Mouse (Mus musculus) v-Abl transformed pro-B cells (cell line): ENCODE results near the gene Krt87.

Experiments used
- in situ Hi-C, 2 experiments: fragments of 400-800 bp; cut with MboI; formaldehyde crosslinking; loops; one replicate each; pipeline ENCODE4 v1.15.1; 2025; ENCODE audit not compliant: unreplicated experiment in 2 of 2

The Krt87 gene

DNA sequence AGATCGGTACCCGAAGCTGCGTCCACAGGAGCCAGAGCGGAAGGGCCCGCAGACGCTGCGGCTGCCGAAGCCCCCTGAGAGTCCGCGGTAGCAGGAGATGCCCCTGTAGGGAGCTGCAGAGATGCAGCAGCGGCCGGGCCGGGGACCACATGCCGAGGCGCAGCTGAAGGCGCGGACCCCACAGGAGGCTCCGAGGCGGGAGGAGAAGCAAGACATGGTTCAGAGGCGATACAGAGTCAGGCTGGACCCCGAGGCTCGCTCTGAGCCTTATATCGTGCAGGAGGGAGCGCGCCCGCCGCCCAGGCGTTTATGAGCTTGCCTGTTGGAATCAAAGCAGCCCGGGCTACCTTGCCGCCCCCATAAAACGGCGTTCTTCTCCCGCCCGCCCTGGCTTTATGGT lies at the start of gene Krt87:
TSS of gene Krt87 (minus strand) at position 250 of the 400 bp plus-strand sequence.
- in situ Hi-C loops: no loop called here

DNA sequence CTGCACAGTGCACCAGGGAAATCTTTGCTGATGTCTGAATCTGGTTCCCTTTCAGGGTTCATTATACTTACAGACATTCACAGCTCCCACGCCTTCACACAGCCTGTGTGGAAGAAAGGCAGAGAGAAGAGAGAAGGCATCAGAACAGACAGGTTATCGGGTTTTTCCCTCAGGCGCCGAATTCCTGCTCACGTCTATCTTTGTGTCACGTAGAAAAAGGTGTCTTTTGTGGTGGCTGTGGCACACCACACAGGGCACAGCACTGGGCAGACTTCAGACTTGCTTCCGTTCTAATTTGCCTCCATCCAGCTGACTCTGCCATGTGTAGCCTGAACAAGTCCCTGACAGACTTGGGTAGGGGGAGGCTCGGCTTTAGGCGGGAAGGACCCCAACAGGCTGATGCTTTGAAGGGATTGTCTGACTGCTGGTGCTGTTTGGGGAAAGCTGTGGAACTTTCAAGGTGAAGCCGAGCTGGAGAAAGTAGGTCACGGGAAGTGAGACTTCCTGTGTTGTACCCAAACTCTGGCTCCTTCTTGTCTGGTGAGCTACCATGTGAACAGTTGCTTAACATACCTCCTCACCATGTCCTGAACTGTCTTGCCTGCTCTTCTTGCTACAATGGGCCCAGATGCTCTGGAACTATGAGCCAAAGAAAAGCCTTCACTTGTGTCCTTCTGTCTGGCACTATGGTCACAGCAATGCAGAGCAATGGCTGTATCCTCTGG lies 47.5 kb upstream of the Krt87 start:
- in situ Hi-C loops: no loop called here

DNA sequence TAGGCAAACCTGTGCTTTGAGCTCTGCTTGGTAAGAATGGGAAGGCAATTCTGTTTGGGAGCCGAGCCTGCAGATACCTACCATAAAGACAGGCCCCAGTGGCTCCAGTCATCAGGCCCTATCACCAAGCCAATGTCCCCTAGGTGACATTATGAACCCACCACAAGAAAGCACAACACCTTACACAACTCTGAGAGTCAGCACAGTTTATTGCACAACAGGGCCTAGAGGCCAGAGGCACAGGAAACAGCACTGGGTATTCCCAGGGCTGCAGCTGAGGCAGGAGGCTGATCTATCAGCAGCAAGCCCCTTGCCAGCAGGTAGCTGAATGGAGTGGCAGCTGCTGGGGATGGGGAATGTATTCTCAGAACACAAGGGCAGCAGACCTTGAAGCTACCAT lies 46.3 kb upstream of the Krt87 start:
- in situ Hi-C loops: no loop called here

DNA sequence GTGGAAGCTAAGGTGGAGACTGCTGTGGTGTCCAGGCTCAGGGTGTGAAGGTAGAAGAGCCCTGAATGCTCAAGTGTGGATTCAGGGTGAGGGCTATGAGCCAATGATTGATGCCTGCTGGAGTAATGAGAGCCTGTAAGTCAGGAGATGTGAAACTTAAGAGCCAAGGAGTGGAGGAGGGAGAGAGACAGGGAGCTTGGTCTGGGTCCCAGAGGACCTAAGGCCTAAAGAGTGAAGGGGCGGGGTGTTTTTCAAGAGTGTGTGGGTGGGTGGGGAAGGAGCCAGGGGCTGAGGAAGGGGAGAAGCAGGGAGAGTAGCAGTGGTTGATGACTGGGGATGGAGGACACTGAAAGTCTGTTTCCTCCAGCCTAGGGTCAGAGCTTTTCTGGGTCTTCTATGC lies 45.0 kb upstream of the Krt87 start:
- in situ Hi-C loops: no loop called here

DNA sequence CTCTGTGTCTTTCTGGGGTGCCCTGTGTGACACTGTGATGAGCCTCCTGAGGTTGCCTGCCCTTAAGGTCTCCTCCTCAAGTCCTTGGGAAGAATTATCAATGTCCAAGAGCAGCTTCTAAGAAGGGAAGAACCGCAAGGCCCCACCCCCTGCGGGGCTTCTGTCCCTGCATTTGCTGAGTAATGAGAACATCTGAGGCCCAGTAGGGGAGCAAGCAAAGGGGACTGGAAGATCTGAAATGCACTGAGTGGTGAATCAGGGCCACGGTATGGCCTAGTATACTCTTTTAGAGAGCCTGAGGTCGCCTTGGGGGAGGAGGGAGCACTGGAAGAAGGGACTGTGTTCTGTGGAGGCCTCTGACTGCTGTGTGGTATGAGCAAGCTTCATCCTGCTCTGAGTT lies 43.5 kb upstream of the Krt87 start:
- in situ Hi-C loops: no loop called here

DNA sequence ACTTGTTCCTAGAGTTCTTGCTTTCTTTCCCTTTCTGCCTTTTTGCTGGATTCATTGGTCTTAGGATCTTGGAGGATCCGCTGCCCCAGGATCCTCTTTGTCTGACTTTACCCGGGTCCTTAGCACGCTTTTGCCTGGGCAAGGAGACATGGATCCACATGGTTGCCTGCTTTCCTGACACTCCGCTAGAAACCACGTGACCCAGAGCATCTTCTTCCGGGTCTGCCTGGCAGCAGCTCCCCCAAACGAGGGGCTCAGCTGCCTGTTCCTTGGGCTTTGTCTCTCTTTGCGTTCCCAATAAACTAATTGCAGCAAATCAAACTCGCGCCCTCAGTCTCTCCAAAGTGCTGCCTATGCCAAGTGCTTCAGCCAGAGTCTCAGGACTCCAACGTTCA lies 41.1 kb upstream of the Krt87 start:
- in situ Hi-C loops: no loop called here

DNA sequence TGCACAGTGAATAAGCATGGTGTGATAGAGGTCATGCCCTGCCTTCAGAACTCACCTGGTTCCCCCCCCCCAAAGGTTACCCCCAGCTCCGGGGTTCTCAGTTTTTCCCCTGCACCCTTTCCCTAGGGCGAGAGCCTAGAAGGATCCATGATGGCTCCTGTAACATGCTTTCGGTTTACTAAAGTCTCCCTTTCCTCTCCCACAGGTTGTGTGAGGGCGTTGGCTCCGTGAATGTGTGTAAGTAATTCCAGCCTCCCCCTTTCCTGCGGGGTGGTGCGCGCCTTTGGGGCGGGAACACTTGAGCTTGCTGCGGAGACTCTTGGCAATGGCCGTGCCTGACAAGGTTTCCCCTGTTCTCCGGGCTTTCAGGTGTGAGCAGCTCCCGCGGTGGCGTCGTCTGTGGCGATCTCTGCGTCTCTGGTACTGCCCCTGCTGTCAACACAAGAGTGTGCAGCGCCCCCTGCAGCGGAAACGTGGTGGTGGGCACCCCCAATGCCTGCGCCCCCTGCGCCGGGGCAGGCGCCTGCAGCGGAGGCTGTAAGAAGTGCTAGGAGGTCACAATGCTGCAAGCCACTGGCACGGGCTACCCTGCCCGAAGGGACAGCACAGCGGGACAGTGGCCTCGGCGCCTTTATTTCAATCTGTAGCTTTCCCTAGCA lies 40.5 kb upstream of the Krt87 start:
- in situ Hi-C loops: no loop called here

DNA sequence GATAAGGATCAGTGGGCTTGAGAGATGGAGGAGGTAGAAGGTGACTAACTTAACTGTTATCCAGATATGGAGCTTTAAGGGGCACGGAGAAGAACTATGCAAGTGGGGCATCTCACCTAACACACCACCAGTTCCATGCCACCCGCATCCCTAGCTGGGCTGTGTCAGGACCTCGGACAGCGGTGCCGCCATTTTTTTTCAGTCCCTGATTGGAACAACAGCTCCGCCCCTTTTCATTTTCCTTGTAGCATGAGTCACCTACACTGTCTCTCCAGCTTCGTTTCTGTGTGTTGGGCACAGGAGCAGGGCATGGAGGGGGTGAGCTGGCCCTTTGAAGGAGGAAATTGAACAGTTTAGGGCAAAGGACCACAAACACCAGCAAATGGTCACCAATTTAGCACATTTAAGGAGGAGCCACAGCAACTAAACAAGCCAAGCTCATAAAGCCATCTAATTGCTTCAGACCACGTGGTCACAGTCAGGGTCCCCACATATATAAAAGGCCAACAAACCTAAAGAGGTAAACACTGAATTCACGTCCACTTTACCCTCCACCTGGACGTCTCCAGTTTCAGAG lies 34.4 kb upstream of the Krt87 start, which contains the start of gene Krt86:
TSS of gene Krt86 (plus strand) at position 527 of the 577 bp plus-strand sequence.
- in situ Hi-C loops: no loop called here

DNA sequence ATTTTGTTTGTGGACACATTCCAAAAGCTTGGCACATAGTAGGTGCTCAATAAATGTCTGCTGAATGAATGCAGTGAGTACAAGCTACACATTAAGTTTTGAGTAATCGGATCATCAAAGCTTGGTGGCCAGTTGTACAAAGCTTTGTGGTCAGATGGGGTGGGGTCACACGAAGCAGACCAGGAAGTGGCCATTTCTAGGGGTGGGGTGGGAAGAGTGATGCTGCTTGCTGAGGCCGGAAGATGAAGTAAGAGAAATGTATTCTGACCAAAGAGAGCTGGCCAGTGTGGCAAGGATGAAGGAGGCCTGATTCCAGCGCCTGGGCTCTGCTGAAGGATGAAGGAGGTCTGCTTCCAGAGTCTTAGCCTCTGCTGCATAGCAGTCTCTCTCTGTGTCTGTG lies 30.5 kb upstream of the Krt87 start:
- in situ Hi-C loops: no loop called here

DNA sequence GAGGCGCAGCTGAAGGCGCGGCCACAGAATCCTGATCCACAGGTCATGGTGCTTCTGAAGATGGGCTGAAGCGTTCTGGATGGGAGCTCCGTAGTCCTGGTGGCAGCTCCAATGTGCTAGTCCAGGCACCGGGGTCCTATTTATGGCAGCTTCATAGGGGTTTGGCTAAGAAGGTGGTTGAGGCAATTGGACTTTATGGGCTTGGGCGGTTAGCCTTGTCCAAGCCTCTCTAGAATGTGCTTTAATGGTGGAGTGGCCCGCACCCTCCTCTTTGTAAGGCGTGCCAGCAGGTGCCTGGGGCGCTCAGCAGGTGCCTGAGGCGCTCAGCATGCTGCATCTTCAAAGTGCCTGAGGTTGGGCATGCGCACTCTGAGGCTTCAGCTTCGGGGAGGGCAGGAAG lies 25.0 kb upstream of the Krt87 start, which contains the start of gene Krt81:
TSS of gene Krt81 (minus strand) at position 101 of the 400 bp plus-strand sequence.
- in situ Hi-C loops: no loop called here

DNA sequence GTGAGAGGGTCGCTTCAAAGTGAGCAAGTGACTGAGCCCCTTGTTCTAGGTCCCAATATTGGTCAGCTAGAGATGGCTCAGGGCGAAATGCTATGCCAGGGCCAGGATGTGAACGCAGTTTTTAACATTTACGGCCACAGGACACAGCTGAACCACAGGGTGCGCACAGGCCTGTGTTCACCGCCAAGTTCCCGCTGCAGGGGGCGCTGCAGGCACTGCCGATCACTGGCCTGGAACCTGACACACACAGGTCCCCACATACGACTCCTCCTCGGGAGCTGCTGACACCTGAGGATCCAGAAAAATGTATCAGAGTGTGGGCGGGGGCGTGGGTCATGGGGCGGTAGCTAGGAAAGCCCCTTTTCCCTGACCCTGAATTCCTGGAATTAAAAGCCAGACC lies 20.7 kb upstream of the Krt87 start:
- in situ Hi-C loops: no loop called here

DNA sequence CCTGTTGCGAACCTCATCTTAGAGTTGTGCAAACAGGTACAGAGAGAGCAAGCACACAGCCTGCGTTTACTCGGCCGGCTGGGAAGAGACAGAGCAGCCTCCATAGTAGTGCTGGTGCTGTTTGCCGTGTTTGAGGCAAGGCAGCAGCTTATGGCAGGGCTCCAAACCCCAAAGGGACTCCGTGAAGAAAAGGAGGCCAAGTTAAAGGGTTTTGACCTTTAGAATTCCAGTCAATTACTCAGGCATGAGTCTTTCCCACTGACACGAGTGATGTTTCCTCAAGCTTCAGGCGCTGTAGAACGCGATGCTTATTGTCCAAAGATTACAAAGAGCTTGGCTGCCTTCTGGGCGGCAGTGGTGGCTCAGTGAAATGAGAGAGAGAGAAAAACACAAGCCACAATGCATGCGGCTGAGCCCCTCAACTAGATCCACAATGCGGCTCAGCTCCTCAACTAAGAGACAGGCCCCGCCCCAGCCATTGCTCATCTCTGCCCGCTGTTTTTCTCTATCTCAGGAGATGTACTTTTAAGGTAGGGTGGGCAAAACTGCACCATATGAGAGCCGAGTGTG lies 19.8 kb upstream of the Krt87 start:
- in situ Hi-C loops: no loop called here

DNA sequence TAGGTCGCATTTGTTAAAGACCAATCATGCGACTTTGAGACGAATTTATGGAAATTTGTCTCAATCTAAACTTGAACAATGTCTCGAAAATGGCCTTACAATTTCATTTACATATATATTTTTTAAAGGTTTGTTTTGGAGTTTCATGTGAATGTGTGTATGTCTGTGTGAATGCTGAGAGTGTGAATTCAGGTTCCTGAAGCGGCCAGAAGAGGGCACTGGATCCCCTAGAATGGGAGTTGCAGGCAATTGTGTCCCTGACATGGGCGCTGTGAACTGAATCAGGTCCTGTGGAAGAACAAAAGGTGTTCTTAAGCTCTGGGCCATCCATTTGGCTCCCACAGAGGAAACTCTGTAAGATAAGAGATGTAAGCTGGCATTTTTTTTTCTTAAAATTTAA lies 17.3 kb upstream of the Krt87 start:
- in situ Hi-C loops: no loop called here

DNA sequence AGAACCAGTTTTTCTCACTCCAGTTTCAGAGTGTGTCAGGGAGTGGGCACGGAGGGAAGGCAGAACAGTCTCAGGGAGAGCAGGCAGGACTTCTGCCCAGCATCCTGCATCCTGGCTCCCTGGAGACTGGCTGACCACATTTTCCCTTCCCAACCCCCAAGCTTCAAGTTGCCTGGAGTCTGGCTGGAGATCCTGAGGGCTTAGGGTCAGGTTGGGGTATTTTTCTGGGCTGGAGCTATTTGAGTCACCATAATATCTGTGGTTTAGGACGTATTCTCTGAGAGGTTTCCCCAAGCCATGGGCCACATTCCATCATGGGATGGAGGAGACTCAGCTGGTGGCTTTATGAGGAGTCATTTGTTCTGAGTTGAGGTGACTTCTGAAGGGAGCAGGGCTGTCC lies 16.7 kb upstream of the Krt87 start:
- in situ Hi-C loops: no loop called here

DNA sequence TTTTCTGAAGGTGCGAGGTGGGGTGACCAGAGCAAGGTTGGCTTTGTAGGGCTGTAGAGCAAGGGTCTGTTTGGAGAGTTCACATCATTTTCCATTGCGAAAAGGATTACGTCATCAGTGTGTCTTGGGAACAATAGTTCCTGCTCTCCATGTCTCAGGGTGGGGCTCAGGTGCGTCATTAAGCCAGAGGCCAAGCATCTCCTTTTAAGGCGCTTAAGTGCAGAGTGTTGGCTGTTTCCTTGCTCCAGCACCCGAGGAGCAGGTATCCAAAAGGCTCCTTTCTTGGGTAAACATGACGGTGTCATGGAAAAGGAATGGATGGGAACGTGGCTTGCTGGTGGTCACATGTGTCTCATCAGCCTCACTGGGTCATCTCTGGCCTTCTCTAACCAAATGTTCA lies 16.2 kb upstream of the Krt87 start:
- in situ Hi-C loops: no loop called here

DNA sequence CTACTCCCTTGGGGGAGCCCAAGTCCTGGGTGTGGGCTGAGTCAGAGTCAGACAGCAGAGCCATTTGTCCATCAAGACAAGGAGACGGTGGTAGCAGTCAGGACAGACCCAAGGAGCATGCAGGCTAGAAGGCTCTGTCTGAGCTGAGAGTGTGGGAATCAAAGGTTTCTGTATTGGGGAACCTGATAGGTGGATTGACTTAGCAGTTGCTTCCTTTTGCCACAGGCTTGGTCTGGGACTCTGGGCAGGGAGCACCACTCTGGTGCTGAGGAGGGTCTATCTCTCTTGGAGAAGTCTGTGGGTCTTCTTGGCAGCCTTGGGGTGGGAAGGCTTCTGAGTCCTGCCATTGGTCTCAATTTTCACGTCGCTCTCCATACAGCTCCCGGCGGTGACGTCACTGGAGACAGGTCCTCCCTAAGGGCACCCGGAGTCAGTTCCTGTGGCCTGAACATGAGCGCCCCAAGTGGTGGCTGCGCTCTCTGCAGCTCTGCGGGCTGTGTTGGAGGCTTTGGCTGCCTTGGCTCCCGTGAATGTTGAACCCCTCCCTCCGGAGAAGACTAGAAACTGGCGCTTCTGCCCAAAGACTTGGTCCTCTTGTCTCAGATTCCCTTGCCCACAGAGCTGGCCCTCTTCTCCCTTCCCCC lies 14.6 kb upstream of the Krt87 start:
- in situ Hi-C loops: no loop called here

DNA sequence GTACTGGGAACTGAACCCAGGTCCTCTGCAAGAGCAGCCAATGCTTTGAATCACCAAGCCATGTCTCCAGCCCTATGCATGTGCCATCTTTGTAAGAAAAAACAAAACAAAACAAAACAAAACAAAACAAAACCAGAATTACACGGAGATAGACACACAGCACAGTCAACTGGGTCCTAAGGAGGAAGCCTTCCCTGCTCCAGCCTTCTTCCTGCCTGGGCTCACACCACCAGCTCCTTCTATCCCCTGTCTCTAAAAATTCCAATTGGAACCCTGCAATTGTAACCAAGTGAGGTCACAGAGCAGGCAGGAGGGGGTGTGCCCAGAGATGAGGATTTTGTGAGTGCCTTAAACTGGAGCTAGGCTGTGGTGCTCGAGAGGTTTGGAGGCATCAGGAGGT lies 8.8 kb upstream of the Krt87 start, which contains the start of gene Krt88:
TSS of gene Krt88 (plus strand) at position 301 of the 400 bp plus-strand sequence.
- in situ Hi-C loops: no loop called here

DNA sequence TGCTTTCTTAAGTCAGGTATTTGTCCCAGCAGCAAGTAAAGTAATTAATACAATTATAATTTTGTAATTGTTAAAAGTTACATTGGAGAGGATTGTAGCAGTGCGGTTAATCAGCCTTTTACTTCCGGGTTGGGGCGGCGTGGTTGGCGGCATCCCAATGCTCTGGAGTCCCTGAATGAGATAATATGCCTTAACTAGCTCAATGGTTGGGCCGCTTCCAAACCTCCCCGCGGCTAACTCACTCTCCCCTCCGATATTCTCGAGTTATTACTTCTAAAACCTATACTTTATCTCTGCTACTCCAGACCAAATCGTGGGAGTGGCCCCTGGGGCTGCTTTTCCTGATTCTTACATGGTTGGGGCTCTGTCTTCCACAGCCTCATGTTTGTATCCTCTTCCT lies 8.0 kb upstream of the Krt87 start:
- in situ Hi-C loops: no loop called here

DNA sequence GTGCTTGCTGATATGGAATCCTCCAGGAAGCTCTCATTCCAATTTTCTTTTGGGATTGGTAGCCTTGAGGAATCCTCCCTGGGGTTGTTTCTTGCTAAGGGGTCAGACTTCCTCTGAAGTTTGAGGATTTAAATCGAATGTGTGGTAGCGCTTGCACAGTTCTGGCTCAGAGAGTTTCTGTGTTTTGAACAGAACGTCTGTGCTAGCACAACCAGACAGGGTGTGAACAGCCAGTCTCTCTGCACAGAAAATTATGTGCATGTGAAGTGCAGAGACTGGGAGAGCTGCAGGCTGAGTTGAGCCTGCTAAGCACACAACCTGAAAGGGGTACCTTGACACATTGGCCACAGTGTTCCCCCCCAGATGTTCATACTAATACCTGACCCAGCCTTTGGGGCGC lies 2.2 kb upstream of the Krt87 start:
- in situ Hi-C loops: no loop called here

DNA sequence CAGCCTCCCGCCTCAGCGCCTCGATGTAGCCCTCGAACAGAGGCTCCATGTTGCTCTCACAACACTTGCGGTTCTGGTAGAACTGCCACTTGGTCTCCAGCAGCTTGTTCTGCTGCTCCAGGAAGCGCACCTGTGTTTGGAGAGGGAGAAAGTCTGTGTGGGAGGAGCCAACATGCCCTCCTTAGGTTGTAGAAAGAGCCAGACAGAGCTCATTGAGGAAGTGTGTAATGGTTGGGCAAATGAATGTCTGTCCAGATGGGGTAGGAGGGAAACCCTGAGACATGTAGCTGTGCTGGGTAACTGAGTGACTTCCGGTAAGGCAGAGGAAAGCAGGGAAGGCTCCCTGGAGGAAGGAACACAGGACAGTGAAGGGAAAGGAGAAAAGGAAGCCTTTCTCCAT lies 2.0 kb downstream of the Krt87 start:
- in situ Hi-C loops: no loop called here

DNA sequence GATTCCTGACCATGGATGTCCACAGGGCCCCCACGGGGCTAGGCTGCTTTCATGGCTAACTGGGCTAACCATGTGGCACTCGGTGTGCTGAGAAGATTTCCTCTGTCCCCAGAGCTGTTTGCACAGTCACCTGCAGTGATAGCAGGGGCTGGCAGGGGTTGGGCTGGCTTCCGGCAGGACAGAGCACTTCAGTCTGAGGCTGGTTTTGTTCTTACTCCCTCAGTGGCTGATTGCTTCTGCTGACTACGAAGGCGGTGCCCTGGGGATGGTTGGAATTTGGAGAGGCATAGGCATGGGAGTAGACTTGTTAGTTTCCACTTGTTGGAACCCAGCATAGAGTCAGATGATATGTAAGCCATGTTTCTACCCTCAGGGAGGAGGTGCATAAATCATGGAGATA lies 13.7 kb downstream of the Krt87 start:
- in situ Hi-C loops: no loop called here
